Mouse (Mus musculus) heart, embryonic 13.5 days (tissue): ENCODE data around the gene Npc1l1. TPM values are rescaled to one million over a fixed set of nuclear protein-coding genes. Genes with fewer than 3 reads are reported as not detected.

ENCODE experiments used
- ATAC-seq: fragments of 200-750 bp; cut with Nextera tagmentation; 2 replicates; pipeline ENCODE4 v1.8.0; 2017; ENCODE audit warnings: moderate TSS enrichment; ENCODE audit not compliant: insufficient number of reproducible peaks, low FRiP score, low TSS enrichment; ENCODE audit errors: extremely low read depth
- H3K27ac ChIP-seq: fragments of 300-500 bp; sonication (generic); replicated peaks from 2 replicates; pipeline ENCODE4 v1.5.1; 2015; ENCODE audit warnings: moderate library complexity, mild to moderate bottlenecking, inconsistent platforms
- H3K27me3 ChIP-seq: fragments of 300-500 bp; sonication (generic); replicated peaks from 2 replicates; pipeline ENCODE4 v1.6.1; 2015; ENCODE audit warnings: mild to moderate bottlenecking, inconsistent platforms
- H3K36me3 ChIP-seq: fragments of 300-500 bp; sonication (generic); 2 replicates; pipeline ENCODE4 v1.6.1; 2015; ENCODE audit warnings: mild to moderate bottlenecking, inconsistent platforms
- H3K4me1 ChIP-seq: fragments of 300-500 bp; sonication (generic); 2 replicates; pipeline ENCODE4 v1.6.1; 2015; ENCODE audit warnings: inconsistent platforms
- H3K4me2 ChIP-seq: fragments of 300-500 bp; sonication (generic); 2 replicates; pipeline ENCODE4 v1.6.1; 2015; ENCODE audit warnings: inconsistent platforms, mild to moderate bottlenecking, moderate library complexity
- H3K4me3 ChIP-seq: fragments of 300-500 bp; sonication (generic); 2 replicates; pipeline ENCODE4 v1.5.1; 2015; ENCODE audit warnings: moderate library complexity, mild to moderate bottlenecking, inconsistent platforms
- H3K9ac ChIP-seq: fragments of 300-500 bp; sonication (generic); 2 replicates; pipeline ENCODE4 v1.6.1; 2015; ENCODE audit warnings: inconsistent platforms, mild to moderate bottlenecking, moderate library complexity
- H3K9me3 ChIP-seq: fragments of 300-500 bp; sonication (generic); 2 replicates; pipeline ENCODE4 v1.6.1; 2016; ENCODE audit warnings: inconsistent platforms
- WGBS: fragments of 180-500 bp; shearing (Covaris S2); methylation state at CpG from one replicate; pipeline ENCODE4 v1.1.7; 2015; ENCODE audit warnings: mixed read lengths; 5-methylcytosine and 5-hydroxymethylcytosine counted together
- polyA plus RNA-seq: library from polyadenylated mRNA; unstranded; fragments of >200 nt; fragmentation: Nextera tagmentation; extraction: Ambion mirVana; gene quantifications from 2 replicates; pipeline ENCODE4 v1.2.1, GENCODE M21; 2015

The Npc1l1 gene
- polyA plus RNA-seq, result not detected in 2 replicates

DNA sequence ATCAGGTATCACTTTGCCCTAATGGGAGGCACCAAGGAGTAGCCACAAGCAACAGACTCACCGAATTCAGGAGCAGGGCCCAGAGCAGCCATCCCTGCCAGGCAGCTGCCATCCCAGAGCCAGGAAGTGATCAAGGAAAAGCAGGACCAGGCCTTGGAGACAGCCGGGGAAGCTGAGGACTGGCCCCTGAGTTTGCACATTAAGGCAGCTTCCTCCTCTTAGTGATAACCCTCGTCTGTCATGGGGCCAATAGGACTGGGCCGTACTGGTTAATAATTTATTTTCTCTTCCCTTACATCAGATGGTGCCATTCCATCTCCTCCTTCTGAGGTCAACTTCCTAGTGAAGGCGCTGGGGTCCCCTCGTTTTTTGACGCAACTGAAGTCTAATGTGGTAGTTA lies at the start of gene Npc1l1:
Gene Npc1l1, minus strand, starts transcription at position 132 of the 400 bp plus-strand sequence.
- WGBS, result 73% methylated on average over 7 of the region's 7 CpGs
- no peak within 1 kb of the TSS for H3K4me2 ChIP-seq
- no peak for ATAC-seq

DNA sequence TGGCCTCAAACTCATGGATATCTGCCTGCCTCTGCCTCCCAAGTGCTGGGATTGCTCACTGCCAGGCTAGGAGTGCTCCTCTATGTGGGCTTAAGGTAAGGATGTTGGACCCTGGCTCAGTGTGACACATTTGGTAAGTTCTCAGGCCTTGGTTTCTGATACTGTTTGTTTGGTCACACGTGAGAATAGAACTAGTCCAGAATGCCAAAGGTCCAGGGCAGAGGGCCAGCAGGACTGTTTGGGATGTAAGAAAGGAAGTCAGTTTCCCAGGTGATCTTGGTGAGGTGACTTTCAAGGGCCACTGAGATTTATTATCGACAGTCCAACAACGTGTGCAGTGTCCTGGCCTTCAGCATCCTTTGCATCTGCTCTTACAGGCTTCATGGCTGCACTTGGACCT lies 46.5 kb upstream of the Npc1l1 start:
- Histone ChIP-seq H3K4me3 (no peak overlapping the region), H3K4me2 (no peak overlapping the region), H3K27me3 (no peaks in the 10 kb centered on the region), H3K36me3 (peaks cover 16% of the 10 kb centered on the region), H3K9ac (no peak overlapping the region), H3K9me3 (peaks cover 9% of the 10 kb centered on the region; the same call in 1 of the 2 replicates), H3K27ac (no peak overlapping the region), H3K4me1 (peaks cover 19% of the 10 kb centered on the region)
- WGBS, result 72% methylated on average over 3 of the region's 3 CpGs
- ATAC-seq, result no peak

More for the DNA sequence above, at the start of gene Npc1l1:
- H3K27me3 ChIP-seq, result peaks cover 5% of the 10 kb centered on the region
- no peaks in the 10 kb centered on the region for H3K4me1 ChIP-seq
- peaks cover 3% of the 10 kb centered on the region; the same call in 1 of the 2 replicates for H3K9me3 ChIP-seq
- H3K36me3 ChIP-seq, result no peaks in the 10 kb centered on the region
- no peak within 1 kb of the TSS for H3K27ac ChIP-seq
- no peak within 1 kb of the TSS for H3K9ac ChIP-seq
- H3K4me3 ChIP-seq, result no peak within 1 kb of the TSS

DNA sequence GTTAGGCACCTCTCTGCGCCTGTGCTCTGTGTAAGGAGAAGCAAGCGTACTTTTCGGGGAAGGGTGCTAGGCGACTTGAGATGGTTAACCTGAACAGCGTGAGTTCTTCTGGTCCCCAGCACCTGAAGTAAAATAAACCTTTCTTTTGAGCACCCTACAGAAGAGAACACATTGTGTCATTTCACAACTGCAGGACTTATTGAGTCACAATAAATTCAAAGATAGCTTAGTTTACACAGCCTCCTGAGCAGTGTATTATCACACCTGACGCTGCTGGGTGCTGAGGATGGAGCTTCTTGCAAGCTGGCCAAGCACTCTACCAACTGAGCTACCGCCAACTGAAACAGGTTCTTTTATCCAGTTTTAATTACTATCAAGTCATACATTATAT lies 45.1 kb upstream of the Npc1l1 start:
- no peaks in the 10 kb centered on the region for H3K27me3 ChIP-seq
- peak overlapping the region; percentile 98 for H3K4me3 ChIP-seq
- H3K9ac ChIP-seq, result peak overlapping the region; percentile 97
- peak overlapping the region; percentile 62; the same call in 1 of the 2 replicates for H3K27ac ChIP-seq
- peaks cover 29% of the 10 kb centered on the region for H3K36me3 ChIP-seq
- H3K4me2 ChIP-seq, result peak overlapping the region; percentile 95
- no peak; the same call in 1 of the 2 replicates for ATAC-seq
- H3K4me1 ChIP-seq, result peaks cover 19% of the 10 kb centered on the region
- no peaks in the 10 kb centered on the region for H3K9me3 ChIP-seq
- 28% methylated on average over 7 of the region's 7 CpGs for WGBS

DNA sequence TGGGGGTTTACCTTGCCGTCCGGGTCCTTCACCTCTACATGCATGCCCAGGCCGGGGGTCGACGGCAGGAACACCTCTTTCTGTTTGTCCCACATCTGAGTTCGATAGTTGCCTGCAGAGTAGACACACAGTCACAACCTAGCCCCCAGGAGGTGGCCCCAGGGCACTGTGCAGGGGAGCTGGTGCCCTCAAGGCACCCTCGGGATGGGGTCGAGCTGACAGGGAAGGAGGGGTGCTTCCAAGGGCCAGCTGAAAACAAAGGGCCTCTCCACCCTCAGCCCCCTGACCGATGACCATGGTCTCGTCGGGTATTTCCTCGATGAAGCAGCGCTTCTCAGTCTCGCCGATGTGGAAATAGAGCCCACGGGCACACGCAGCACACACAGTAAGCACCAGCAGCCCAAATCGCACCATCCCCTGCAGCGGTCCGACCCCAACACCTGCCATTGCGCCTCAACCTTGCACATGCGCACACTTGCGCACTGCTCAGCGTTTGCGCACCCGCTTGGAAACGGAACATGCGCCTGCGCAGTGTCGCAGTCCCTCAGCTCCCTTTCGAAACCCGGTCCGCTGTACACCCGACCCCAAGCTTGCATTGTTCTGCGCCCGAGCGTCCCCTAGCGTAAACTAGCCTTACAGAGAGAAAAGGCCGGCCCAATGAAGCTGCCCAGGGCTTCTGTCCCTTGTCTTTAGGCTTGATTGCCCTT lies 44.6 kb upstream of the Npc1l1 start, which contains the start of gene Tmed4:
Gene Tmed4, minus strand, starts transcription at position 484 of the 707 bp plus-strand sequence.
- under 1% methylated on average over 39 of the region's 39 CpGs for WGBS
- Histone ChIP-seq H3K9ac (peak within 1 kb of the TSS; percentile 97), H3K4me3 (peak within 1 kb of the TSS; percentile 98), H3K9me3 (no peaks in the 10 kb centered on the region), H3K27ac (peak within 1 kb of the TSS; percentile 62), H3K4me2 (peak within 1 kb of the TSS; percentile 95), H3K36me3 (peaks cover 32% of the 10 kb centered on the region), H3K4me1 (peaks cover 19% of the 10 kb centered on the region), H3K27me3 (no peaks in the 10 kb centered on the region)
- ATAC-seq, result peak; percentile 92

DNA sequence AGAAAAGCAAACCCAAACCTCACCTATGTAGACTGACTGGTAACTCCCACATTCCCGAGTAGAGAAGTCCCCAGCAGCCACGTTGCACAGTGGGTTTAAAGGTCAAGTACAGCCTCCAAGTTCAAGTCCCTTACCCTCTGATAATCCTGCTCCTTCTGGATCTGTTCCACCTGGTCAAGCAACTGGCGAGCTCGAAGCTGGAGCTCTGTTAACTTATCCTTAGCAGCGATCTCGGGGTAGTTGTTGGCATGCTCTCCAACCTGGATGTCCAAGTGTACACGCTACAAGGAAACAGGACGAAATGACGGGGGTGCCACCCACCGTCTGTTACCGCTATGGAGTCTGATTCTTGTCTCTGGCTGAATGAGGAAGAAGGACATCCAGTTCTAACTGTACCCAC lies 43.7 kb upstream of the Npc1l1 start:
- peaks cover 32% of the 10 kb centered on the region for H3K36me3 ChIP-seq
- H3K4me1 ChIP-seq, result peaks cover 19% of the 10 kb centered on the region
- H3K9ac ChIP-seq, result peak overlapping the region; percentile 97
- H3K27me3 ChIP-seq, result no peaks in the 10 kb centered on the region
- H3K27ac ChIP-seq, result no peak overlapping the region
- WGBS, result 54% methylated on average over 11 of the region's 11 CpGs
- H3K4me2 ChIP-seq, result peak overlapping the region; percentile 95
- H3K4me3 ChIP-seq, result peak overlapping the region; percentile 98
- H3K9me3 ChIP-seq, result no peaks in the 10 kb centered on the region
- ATAC-seq, result no peak

DNA sequence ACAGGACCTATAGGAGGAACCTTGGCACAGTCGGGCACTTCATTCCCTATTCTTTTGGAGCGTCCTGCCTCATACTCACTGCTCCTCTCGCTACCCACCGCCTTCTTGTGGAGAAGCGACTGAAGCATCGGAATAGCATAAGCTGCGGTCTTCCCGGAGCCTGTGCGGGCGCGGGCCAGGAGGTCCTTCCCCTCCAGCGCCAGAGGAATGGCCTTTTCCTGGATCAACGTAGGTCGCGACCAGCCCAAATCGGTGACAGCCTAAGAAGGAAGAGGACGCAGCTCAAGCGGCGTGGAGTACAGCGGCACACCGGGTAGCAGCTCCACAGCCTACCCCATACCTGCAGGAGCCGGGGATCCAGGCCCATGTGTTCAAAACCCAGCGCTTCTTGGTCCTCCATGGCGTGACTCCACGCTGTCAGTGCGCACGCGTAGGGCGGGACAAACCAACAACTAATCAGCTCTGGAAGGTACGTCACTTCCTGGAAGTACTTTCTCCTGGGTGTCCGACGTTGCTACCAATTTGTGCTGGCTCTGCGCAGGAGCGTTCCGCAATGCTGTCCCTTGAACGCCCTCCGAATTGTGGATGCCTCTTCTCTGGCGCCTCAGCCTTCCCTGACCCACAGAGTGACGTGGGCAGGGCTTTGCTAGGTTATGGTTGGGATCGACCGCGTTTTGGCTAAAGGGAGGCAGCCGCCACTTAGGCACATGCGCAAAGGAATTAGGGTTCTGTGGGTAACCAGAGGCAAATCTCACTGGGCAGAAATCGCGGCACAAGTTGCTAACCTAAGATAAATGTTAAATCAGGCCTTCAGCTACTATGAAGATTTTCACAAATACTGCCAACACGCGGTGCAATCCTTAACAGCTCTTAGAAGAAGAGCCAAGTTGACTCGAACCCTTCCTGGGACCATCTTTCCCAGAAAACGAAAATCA lies 37.6 kb upstream of the Npc1l1 start, which contains the start of gene Ddx56:
Gene Ddx56, minus strand, starts transcription at position 453 of the 935 bp plus-strand sequence.
- Histone ChIP-seq H3K9me3 (no peaks in the 10 kb centered on the region), H3K9ac (peak within 1 kb of the TSS; percentile 96), H3K4me1 (peaks cover 10% of the 10 kb centered on the region), H3K27ac (peak within 1 kb of the TSS; percentile 94), H3K4me2 (peak within 1 kb of the TSS; percentile 82), H3K36me3 (peaks cover 64% of the 10 kb centered on the region), H3K4me3 (peak within 1 kb of the TSS; percentile 97), H3K27me3 (no peaks in the 10 kb centered on the region)
- ATAC-seq, result peak; percentile 89
- 2% methylated on average over 50 of the region's 50 CpGs for WGBS

DNA sequence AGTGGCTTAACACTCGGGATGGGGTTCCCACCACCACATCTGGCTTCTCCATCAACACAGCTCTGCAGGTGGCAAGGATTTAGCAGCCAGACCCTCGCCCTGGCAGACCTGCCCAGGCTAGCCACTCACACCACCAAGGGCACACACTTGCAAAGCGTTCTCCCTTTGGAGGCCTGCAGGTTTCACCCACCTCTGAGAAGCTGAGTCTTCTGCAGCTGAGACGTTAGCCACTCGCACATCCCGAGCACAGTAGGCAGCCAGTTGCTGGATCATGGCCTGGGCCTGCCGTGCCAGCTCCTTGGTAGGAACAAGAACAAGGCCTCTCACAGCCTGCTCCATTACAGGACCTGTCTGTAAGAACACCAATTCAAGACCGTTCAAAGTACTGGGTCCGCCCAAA lies 36.7 kb upstream of the Npc1l1 start:
- WGBS, result 68% methylated on average over 9 of the region's 9 CpGs
- no peak overlapping the region for H3K27ac ChIP-seq
- no peaks in the 10 kb centered on the region for H3K9me3 ChIP-seq
- peaks cover 66% of the 10 kb centered on the region for H3K36me3 ChIP-seq
- H3K4me2 ChIP-seq, result peak overlapping the region; percentile 82
- no peak for ATAC-seq
- peak overlapping the region; percentile 96 for H3K9ac ChIP-seq
- H3K4me3 ChIP-seq, result peak overlapping the region; percentile 97
- no peaks in the 10 kb centered on the region for H3K27me3 ChIP-seq
- H3K4me1 ChIP-seq, result peaks cover 10% of the 10 kb centered on the region

DNA sequence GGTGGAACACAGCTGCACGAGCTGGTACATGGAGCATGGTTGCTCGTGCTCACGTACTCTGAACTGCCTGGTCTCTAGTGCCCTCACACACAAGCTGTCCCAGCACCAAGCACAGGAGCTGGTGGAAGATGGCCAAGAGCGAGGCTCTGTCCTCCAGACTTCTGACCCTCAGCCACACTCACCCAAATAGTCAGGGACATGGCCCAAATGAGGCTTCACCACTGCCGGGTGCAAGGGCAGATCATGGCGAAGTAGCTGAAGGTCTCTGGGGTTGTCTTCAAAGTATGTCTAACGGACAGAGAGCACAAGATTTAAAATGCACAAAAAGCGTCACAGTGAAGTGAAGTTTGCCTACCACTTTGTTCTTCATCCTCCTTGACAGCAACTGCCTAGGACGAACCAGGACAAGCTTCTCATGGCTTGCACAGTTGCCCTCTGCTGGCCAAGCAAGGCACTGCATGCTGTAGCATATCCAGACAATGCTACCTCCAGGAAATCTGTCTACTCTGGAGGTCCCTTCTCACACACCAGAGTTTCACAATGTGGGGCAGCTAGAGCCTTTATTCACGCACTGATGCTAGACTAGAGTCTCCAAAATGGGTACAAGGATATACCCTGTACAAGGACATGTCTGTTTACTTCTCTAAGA lies 31.6 kb upstream of the Npc1l1 start:
- Histone ChIP-seq H3K4me2 (no peak overlapping the region), H3K4me1 (peaks cover 4% of the 10 kb centered on the region), H3K9me3 (no peaks in the 10 kb centered on the region), H3K9ac (no peak overlapping the region), H3K36me3 (peaks cover 93% of the 10 kb centered on the region), H3K4me3 (no peak overlapping the region), H3K27ac (no peak overlapping the region), H3K27me3 (no peaks in the 10 kb centered on the region)
- no peak for ATAC-seq
- 76% methylated on average over 10 of the region's 10 CpGs for WGBS

DNA sequence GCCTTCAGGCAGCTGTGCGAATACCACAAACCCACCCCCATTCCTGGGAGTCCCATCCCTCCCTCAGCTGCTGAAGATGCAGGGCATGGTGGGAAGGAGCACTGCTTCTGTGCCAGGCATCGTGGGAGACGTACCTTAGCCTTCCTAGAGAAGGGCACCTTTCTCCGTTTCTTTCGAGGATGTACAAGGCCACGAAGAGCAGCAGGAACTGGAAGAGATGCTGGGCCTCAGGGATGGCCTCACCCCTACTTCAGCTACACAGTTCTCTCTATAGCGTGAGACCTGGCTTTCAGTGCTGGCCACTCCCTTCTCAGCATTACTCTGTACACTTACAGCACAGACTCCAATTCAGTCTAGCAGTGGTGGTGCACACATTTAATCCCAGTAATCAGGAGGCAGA lies 29.5 kb upstream of the Npc1l1 start:
- H3K4me3 ChIP-seq, result no peak overlapping the region
- H3K36me3 ChIP-seq, result peaks cover 72% of the 10 kb centered on the region
- no peak for ATAC-seq
- H3K27ac ChIP-seq, result no peak overlapping the region
- H3K27me3 ChIP-seq, result no peaks in the 10 kb centered on the region
- H3K4me2 ChIP-seq, result no peak overlapping the region
- no peak overlapping the region for H3K9ac ChIP-seq
- no peaks in the 10 kb centered on the region for H3K4me1 ChIP-seq
- no peaks in the 10 kb centered on the region for H3K9me3 ChIP-seq
- 92% methylated on average over 7 of the region's 7 CpGs for WGBS

DNA sequence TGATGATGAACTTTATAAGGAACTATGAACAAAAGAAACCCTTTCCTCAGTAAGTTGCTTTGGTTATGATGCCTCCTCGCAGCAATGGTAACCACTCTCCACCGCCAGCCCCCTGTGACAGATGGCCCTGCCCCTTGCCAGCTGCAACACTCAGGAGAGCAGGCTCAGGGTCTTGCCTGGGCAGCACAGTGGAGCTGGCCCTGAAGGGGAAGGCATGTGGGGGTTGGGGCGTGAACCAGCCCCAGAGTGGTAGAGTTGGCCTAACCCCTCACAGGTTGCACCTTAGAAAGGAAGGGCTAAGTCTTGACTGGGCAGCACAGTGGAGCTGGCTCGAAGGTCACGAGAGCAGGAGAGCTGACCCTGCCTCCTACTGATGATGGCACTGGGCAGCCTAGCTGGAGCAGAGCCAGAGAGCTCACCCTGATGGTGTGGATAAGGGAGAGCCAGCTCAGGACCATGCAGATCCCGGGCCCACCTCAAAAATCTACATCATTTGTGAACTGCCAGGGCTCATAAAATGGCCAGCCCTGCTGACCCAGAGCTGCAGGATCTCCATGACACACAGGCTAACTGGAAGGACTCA lies 26.6 kb upstream of the Npc1l1 start:
- no peak overlapping the region for H3K27ac ChIP-seq
- H3K36me3 ChIP-seq, result peaks cover 44% of the 10 kb centered on the region
- H3K4me3 ChIP-seq, result no peak overlapping the region
- no peaks in the 10 kb centered on the region for H3K4me1 ChIP-seq
- H3K9me3 ChIP-seq, result no peaks in the 10 kb centered on the region
- H3K4me2 ChIP-seq, result no peak overlapping the region
- WGBS, result 64% methylated on average over 6 of the region's 6 CpGs
- no peak for ATAC-seq
- no peaks in the 10 kb centered on the region for H3K27me3 ChIP-seq
- no peak overlapping the region for H3K9ac ChIP-seq
